Comparison of ENCODE assay signal across 8 mouse cellular contexts in genomic region chr14:27351051-27351475, GRCm38 (mm10).
DNase-seq lines count a peak whose midpoint lies in the region; ATAC-seq and TF ChIP-seq lines count a peak whose summit lies in the region.

No protein-coding gene starts in this region.

- peaks cover 72% of the 10 kb centered on the region for H3K4me1 ChIP-seq in heart, embryonic 13.5 days
- peaks cover 17% of the 10 kb centered on the region; the same call in 1 of the 2 replicates for H3K4me1 ChIP-seq in limb, embryonic 11.5 days (ENCODE audit: control insufficient read depth, insufficient read depth, low read length)
- H3K4me1 ChIP-seq in small intestine, adult 2 months (ENCODE audit: control insufficient read depth, insufficient read depth, insufficient read length, low read length) = peaks cover 16% of the 10 kb centered on the region; the same call in 1 of the 2 replicates
- no peaks in the 10 kb centered on the region for H3K4me1 ChIP-seq in forebrain, embryonic 15.5 days

- peak overlapping the region; percentile 87 for H3K27ac ChIP-seq in heart, embryonic 13.5 days (replicated peaks)
- H3K27ac ChIP-seq in limb, embryonic 11.5 days (replicated peaks; ENCODE audit: low read depth, low read length) = peak overlapping the region; percentile 84
- H3K27ac ChIP-seq in small intestine, adult 2 months (ENCODE audit: insufficient read depth, low read depth, low read length) = peak overlapping the region; percentile 94
- H3K27ac ChIP-seq in forebrain, embryonic 15.5 days (replicated peaks) = no peak overlapping the region

- no peak for ATAC-seq in heart, embryonic 13.5 days (ENCODE audit: extremely low read depth, insufficient number of reproducible peaks, low FRiP score, low TSS enrichment)
- ATAC-seq in limb, embryonic 11.5 days (ENCODE audit: insufficient number of reproducible peaks, low FRiP score, low TSS enrichment, low read depth) = no peak
- ATAC-seq in forebrain, embryonic 15.5 days (replicated peaks) = no peak

- H3K9me3 ChIP-seq in heart, embryonic 13.5 days = no peaks in the 10 kb centered on the region
- no peaks in the 10 kb centered on the region for H3K9me3 ChIP-seq in limb, embryonic 11.5 days (ENCODE audit: control insufficient read depth, low read length)
- no peaks in the 10 kb centered on the region for H3K9me3 ChIP-seq in forebrain, embryonic 15.5 days

- peak; percentile 33 for DNase-seq in ovary, postnatal 36 days (ENCODE audit: low spot score)
- DNase-seq in ovary, postnatal 10 days (ENCODE audit: low spot score) = no peak
- DNase-seq in limb, embryonic 11.5 days (ENCODE audit: low spot score) = no peak
- no peak for DNase-seq in urinary bladder, adult 18-20 months (ENCODE audit: low spot score in 2 of 2)
- no peak for DNase-seq in cerebellum, adult 8-10 months

- no peak overlapping the region for H3K4me3 ChIP-seq in heart, embryonic 13.5 days
- no peak overlapping the region for H3K4me3 ChIP-seq in limb, embryonic 11.5 days (ENCODE audit: low read depth, low read length)
- no peak overlapping the region for H3K4me3 ChIP-seq in small intestine, adult 2 months (ENCODE audit: low read depth, low read length)
- H3K4me3 ChIP-seq in forebrain, embryonic 15.5 days = no peak overlapping the region

- H3K9ac ChIP-seq in heart, embryonic 13.5 days = 0 out of 2 replicates have a peak overlapping the region, but pooled peaks have one; percentile 17
- H3K9ac ChIP-seq in limb, embryonic 11.5 days (ENCODE audit: low read length) = no peak overlapping the region
- no peak overlapping the region for H3K9ac ChIP-seq in forebrain, embryonic 15.5 days (replicated peaks)

- H3K36me3 ChIP-seq in heart, embryonic 13.5 days = no peaks in the 10 kb centered on the region
- no peaks in the 10 kb centered on the region for H3K36me3 ChIP-seq in limb, embryonic 11.5 days (ENCODE audit: control insufficient read depth, insufficient read depth, low read length)
- H3K36me3 ChIP-seq in small intestine, adult 2 months (ENCODE audit: control insufficient read depth, insufficient read depth, low read length) = no peaks in the 10 kb centered on the region
- no peaks in the 10 kb centered on the region for H3K36me3 ChIP-seq in forebrain, embryonic 15.5 days

- H3K4me2 ChIP-seq in heart, embryonic 13.5 days = no peak overlapping the region
- no peak overlapping the region; the same call in 1 of the 2 replicates for H3K4me2 ChIP-seq in limb, embryonic 11.5 days (ENCODE audit: low read depth, severe bottlenecking)
- H3K4me2 ChIP-seq in forebrain, embryonic 15.5 days (replicated peaks) = no peak overlapping the region

- no peaks in the 10 kb centered on the region for H3K27me3 ChIP-seq in heart, embryonic 13.5 days (replicated peaks)
- no peaks in the 10 kb centered on the region for H3K27me3 ChIP-seq in limb, embryonic 11.5 days (ENCODE audit: control insufficient read depth, insufficient read depth, low read length)
- no peaks in the 10 kb centered on the region for H3K27me3 ChIP-seq in small intestine, adult 2 months (ENCODE audit: control insufficient read depth, insufficient read depth, low read length)
- no peaks in the 10 kb centered on the region for H3K27me3 ChIP-seq in forebrain, embryonic 15.5 days

- WGBS in heart, embryonic 13.5 days = 41% methylated on average over 5 of the region's 5 CpGs
- 49% methylated on average over 5 of the region's 5 CpGs for WGBS in limb, embryonic 11.5 days
- 53% methylated on average over 5 of the region's 5 CpGs for WGBS in small intestine, adult 2 months
- whole genome bisulfite sequencing in forebrain, embryonic 15.5 days = 85% methylated on average over 5 of the region's 5 CpGs

- no peak for TF ChIP-seq CTCF in small intestine, adult 2 months (IDR thresholded peaks at IDR 0.05; ENCODE audit: extremely low read depth, insufficient read length, insufficient replicate concordance, low read depth, low read length)

- TF ChIP-seq POLR2A in small intestine, adult 2 months (IDR thresholded peaks at IDR 0.05; ENCODE audit: low read depth, low read length) = no peak
